Mouse (Mus musculus) effector memory CD4-positive, alpha-beta T cell, adult 7 months (primary cell): ENCODE results near the gene Pard3. TPM values are rescaled to one million over a fixed set of nuclear protein-coding genes. Genes with fewer than 3 reads are reported as not detected.

Experiments used
- polyA plus RNA-seq: library from polyadenylated mRNA; unstranded; fragments of 100-300 nt; shearing (Covaris generic); gene quantifications from one replicate; pipeline ENCODE4 v1.2.1, GENCODE M21; 2017

Pard3 gene
- 2.6 TPM for polyA plus RNA-seq

DNA sequence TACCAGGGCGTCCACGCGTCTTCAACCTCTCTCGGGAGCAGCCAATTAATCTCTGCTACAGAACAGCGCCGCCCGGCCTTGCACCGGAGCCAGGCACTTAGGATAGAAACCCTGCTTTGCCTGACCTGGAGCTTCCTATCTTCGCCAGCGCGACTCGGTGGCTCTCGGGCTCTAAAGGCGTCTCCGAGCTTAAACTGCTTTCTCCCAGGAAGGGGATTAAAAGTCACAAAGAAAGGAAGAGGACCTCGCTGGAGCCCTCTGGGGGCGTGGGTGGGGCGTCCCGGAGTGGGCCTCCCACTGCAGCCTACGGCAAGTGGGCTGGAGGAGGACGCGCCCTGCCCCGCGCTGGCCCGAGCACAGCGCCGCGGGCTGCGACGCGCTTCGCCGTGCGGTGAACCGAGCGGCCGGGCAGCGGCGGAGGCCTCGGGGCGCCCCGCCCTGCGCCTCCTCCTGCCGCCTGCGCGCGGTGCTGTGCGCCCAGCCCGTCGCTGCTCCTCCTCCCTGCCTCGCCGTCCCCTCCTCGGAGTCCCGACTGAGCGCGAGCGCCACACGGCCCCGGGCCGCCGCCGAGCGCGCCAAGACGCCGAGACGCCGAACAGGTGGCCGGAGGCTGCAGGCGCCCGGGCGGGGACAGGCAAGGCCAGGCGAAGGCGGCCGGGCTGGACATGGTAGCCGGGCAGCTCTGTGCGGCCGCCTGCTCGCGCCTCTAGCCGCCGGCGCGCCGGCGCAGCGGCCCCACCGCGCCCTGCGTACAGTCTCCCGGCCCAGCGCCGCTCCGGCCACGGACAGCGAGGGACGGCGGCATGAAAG, at the start of gene Pard3:
Pard3 (plus strand) TSS at position 343 of the 810 bp plus-strand sequence.

Other genes with a start within 250 kb of the Pard3 start
- 164 TPM for gene Tomm20, start 118.0 kb upstream of the Pard3 start, polyA plus RNA-seq
- gene Rbm34, start 92.8 kb upstream of the Pard3 start, polyA plus RNA-seq: 40.8 TPM